Mouse (Mus musculus): Measurements from ENCODE around the gene Mdm1.
"Not testable (repeated sequence)": the region's sequence is repeated elsewhere in the genome, so short reads cannot be mapped to it uniquely, and the experiment has no call there.

Mdm1 gene

GRCm38 (mm10) chr10:118215719-118216393 is 74.2 kb downstream of the Mdm1 start:
- not testable (repeated sequence) for DNase-seq (ENCODE audit: low read depth, low spot score)

Measured in A20 (cell line).